ENCODE assay signal across 11 mouse cellular contexts in the genomic region with DNA sequence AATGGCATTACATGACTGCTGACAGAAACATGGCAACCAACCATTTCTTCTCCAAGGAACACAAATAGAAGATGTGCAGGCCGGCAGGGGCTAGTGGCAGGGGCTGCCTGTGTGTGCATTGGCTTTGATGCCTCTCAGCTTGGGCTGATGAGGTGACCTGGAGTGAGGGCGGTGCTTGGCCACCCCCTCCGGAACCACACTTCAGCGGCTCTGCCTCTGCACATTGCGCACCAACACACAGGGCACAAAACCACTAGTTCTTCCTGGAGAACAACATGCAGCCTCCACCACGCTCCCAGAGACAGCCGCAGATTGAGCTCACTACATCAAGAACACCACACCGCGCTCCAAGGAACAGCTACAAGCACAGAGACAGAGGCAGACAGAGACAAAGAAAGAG. TPM values are rescaled to one million over a fixed set of nuclear protein-coding genes. Genes with fewer than 3 reads are reported as not detected.
DNase-seq lines count a peak whose midpoint lies in the region; ATAC-seq and TF ChIP-seq lines count a peak whose summit lies in the region.
"Had no signal": no experiment of that assay in that cellular context is flagged by ENCODE, and none has a peak within 500 bp of the region (broad histone marks: within the 10 kb centered on the region; RNA-seq: fewer than 3 reads in every experiment).

No protein-coding gene starts in this region.

- H3K4me3 ChIP-seq in kidney, postnatal 0 days (replicated peaks; ENCODE audit: low read depth, low read length) = no peak overlapping the region
- no peak overlapping the region for H3K4me3 ChIP-seq in heart, embryonic 14.5 days (ENCODE audit: control insufficient read depth in 1 of 2, insufficient read depth in 1 of 2, low read depth in 1 of 2, low read length in 2 of 2)

- no peaks in the 10 kb centered on the region for H3K27me3 ChIP-seq in kidney, postnatal 0 days (ENCODE audit: insufficient read depth, low read length)
- H3K27me3 ChIP-seq in heart, embryonic 14.5 days (ENCODE audit: control insufficient read depth, insufficient read depth, low read length) = no peaks in the 10 kb centered on the region

- 0 out of 2 replicates have a peak overlapping the region, but pooled peaks have one; percentile 4 for H3K4me2 ChIP-seq in kidney, postnatal 0 days (ENCODE audit: low read length)
- H3K4me2 ChIP-seq in heart, embryonic 14.5 days (ENCODE audit: low read length) = no peak overlapping the region

- peaks cover 79% of the 10 kb centered on the region for H3K36me3 ChIP-seq in kidney, postnatal 0 days (ENCODE audit: insufficient read depth, low read length)
- H3K36me3 ChIP-seq in heart, embryonic 14.5 days (ENCODE audit: control insufficient read depth, insufficient read depth, low read length) = peaks cover 95% of the 10 kb centered on the region

- no peak for TF ChIP-seq CTCF in kidney, postnatal 0 days (IDR thresholded peaks at IDR 0.05; ENCODE audit: low read depth)

- no peak for ATAC-seq in kidney, postnatal 0 days (replicated peaks; ENCODE audit: low FRiP score, low read depth)
- no peak for ATAC-seq in heart, embryonic 14.5 days (ENCODE audit: insufficient number of reproducible peaks, insufficient read depth, low FRiP score, low read depth)

- no peaks in the 10 kb centered on the region for H3K9me3 ChIP-seq in kidney, postnatal 0 days (replicated peaks; ENCODE audit: low read length)
- H3K9me3 ChIP-seq in heart, embryonic 14.5 days (ENCODE audit: control insufficient read depth, low read length) = no peaks in the 10 kb centered on the region

- H3K4me1 ChIP-seq in kidney, postnatal 0 days (replicated peaks; ENCODE audit: insufficient read depth, low read length) = peaks cover 7% of the 10 kb centered on the region
- H3K4me1 ChIP-seq in heart, embryonic 14.5 days (ENCODE audit: control insufficient read depth in 2 of 2, insufficient read depth in 2 of 2, low read length in 2 of 2) = peaks cover 22 to 85% of the 10 kb centered on the region in 2 experiments

- H3K27ac ChIP-seq in kidney, postnatal 0 days = no peak overlapping the region; the same call in 1 of the 2 replicates
- no peak overlapping the region for H3K27ac ChIP-seq in heart, embryonic 14.5 days (replicated peaks in 1 of 2; ENCODE audit: control insufficient read depth in 1 of 2, insufficient read depth in 1 of 2, low read depth in 2 of 2, low read length in 2 of 2)

- H3K9ac ChIP-seq in kidney, postnatal 0 days (ENCODE audit: low read depth, low read length) = no peak overlapping the region; the same call in 1 of the 2 replicates
- H3K9ac ChIP-seq in heart, embryonic 14.5 days (ENCODE audit: low read length) = peak overlapping the region; percentile 16; the same call in 1 of the 2 replicates

- DNase-seq in cerebellum, adult 9-10 months = peak; percentile 43
- DNase-seq in cerebellum, postnatal 36 days = no peak
- no peak for DNase-seq in kidney, postnatal 0 days (ENCODE audit: low spot score)
- no peak for DNase-seq in kidney, postnatal 14 days
- DNase-seq in B cell, adult 2 months = peak; percentile 71 to 77
- no peak for DNase-seq in urinary bladder, postnatal 14 days (ENCODE audit: low spot score)
- DNase-seq in adrenal gland, postnatal 36 days = no peak
- DNase-seq: cerebellum, adult 11 months; gastrocnemius, postnatal 36 days; lung, postnatal 14 days had no signal

- WGBS in kidney, postnatal 0 days = 73% methylated on average over 9 of the region's 9 CpGs
- 79% methylated on average over 9 of the region's 9 CpGs for WGBS in heart, embryonic 14.5 days

RNA-seq across cellular contexts. Expression of a gene that starts 7.9 kb away (rescaled TPM):
- polyA plus RNA-seq in kidney, postnatal 0 days (2015; fragmentation: Nextera tagmentation; extraction: Ambion mirVana) = 232 TPM in 2 replicates
- polyA plus RNA-seq in heart, embryonic 14.5 days (2014; fragmentation: Nextera tagmentation; extraction: Ambion mirVana) = 151 and 155 TPM in 2 replicates
- total RNA-seq in adrenal gland, postnatal 36 days (2021) = 100 to 1,000 TPM; 415 to 420 TPM

RNA-seq across cellular contexts. Expression of a gene that starts 8.8 kb away (rescaled TPM):
- 330 and 348 TPM in 2 replicates for polyA plus RNA-seq in kidney, postnatal 0 days (2015; fragmentation: Nextera tagmentation; extraction: Ambion mirVana)
- polyA plus RNA-seq in heart, embryonic 14.5 days (2014; fragmentation: Nextera tagmentation; extraction: Ambion mirVana) = 252 and 254 TPM in 2 replicates
- total RNA-seq in adrenal gland, postnatal 36 days (2021) = 100 to 1,000 TPM; 543 to 577 TPM

RNA-seq across cellular contexts. Expression of a gene that starts 17.5 kb away (rescaled TPM):
- 10.8 and 10.9 TPM in 2 replicates for polyA plus RNA-seq in kidney, postnatal 0 days (2015; fragmentation: Nextera tagmentation; extraction: Ambion mirVana)
- 4.7 and 4.8 TPM in 2 replicates for polyA plus RNA-seq in heart, embryonic 14.5 days (2014; fragmentation: Nextera tagmentation; extraction: Ambion mirVana)
- total RNA-seq in adrenal gland, postnatal 36 days (2021) = 10 to 100 TPM; 11.3 to 12.7 TPM

RNA-seq across cellular contexts. Expression of a gene that starts 27.4 kb away (rescaled TPM):
- polyA plus RNA-seq in kidney, postnatal 0 days (2015; fragmentation: Nextera tagmentation; extraction: Ambion mirVana) = 5.2 and 6.3 TPM in 2 replicates
- polyA plus RNA-seq in heart, embryonic 14.5 days (2014; fragmentation: Nextera tagmentation; extraction: Ambion mirVana) = 2.1 and 3.7 TPM in 2 replicates
- 1 to 10 TPM; 2.5 to 2.8 TPM for total RNA-seq in adrenal gland, postnatal 36 days (2021)

RNA-seq across cellular contexts. Expression of a gene that starts 47.5 kb away (rescaled TPM):
- polyA plus RNA-seq in kidney, postnatal 0 days (2015; fragmentation: Nextera tagmentation; extraction: Ambion mirVana) = 1.3 and 1.7 TPM in 2 replicates
- polyA plus RNA-seq in heart, embryonic 14.5 days (2014; fragmentation: Nextera tagmentation; extraction: Ambion mirVana) = 1.3 and 2.6 TPM in 2 replicates
- under 1 TPM; 0.72 to 0.86 TPM for total RNA-seq in adrenal gland, postnatal 36 days (2021)
- total RNA-seq: gastrocnemius, postnatal 36 days had no signal

Comparison
In these comparisons a context has a peak if more than half of its experiments do, and no peak if none do; other contexts are left out.
1. DNase-seq: peak in cerebellum, adult 9-10 months (single experiment) and B cell, adult 2 months (2 of 2); none in cerebellum, postnatal 36 days (0 of 2), kidney, postnatal 0 days (single experiment), kidney, postnatal 14 days (single experiment), urinary bladder, postnatal 14 days (single experiment) and adrenal gland, postnatal 36 days (0 of 2).